Mouse (Mus musculus): ENCODE data around the gene Gm3618. TPM values are rescaled to one million over a fixed set of nuclear protein-coding genes. Genes with fewer than 3 reads are reported as not detected.
"Not testable (repeated sequence)": the region's sequence is repeated elsewhere in the genome, so short reads cannot be mapped to it uniquely, and the experiment has no call there.

The Gm3618 gene
- polyA plus RNA-seq (2017; shearing (Covaris generic)): not detected

- ATAC-seq: not testable (repeated sequence)
Measured at GRCm38 (mm10) chr14:6343578-6343977, at the start of gene Gm3618. Gene Gm3618, minus strand, starts transcription at chr14:6343678.

- not testable (repeated sequence) for ATAC-seq
Measured at GRCm38 (mm10) chr14:6390219-6390618, 46.7 kb upstream of the Gm3618 start, which contains the start of gene Gm16440. Gene Gm16440, minus strand, starts transcription at chr14:6390319.

- ATAC-seq: not testable (repeated sequence)
Measured at GRCm38 (mm10) chr14:6304743-6305142, 38.7 kb downstream of the Gm3618 start, which contains the start of gene Gm21103. Gene Gm21103, minus strand, starts transcription at chr14:6304843.

- not testable (repeated sequence) for ATAC-seq
Measured at GRCm38 (mm10) chr14:6286931-6287715, 56.4 kb downstream of the Gm3618 start, which contains the start of gene Gm3411. Gene Gm3411, minus strand, starts transcription at chr14:6287250.

Other genes with a start within 250 kb of the Gm3618 start
- 1 to 10 TPM; 3.9 to 4.4 TPM for gene Gm8206, start 249.7 kb downstream of the Gm3618 start, polyA plus RNA-seq (2017; shearing (Covaris generic))
- gene Gm3468, start 235.0 kb downstream of the Gm3618 start, polyA plus RNA-seq (2017; shearing (Covaris generic)): 10 to 100 TPM in 1 of 2 experiments, 1 to 10 TPM in 1; 8.2 to 12.4 TPM
- not detected for gene Gm3476, start 217.9 kb downstream of the Gm3618 start, polyA plus RNA-seq (2017; shearing (Covaris generic))
- not detected for gene Gm21560, start 124.4 kb downstream of the Gm3618 start, polyA plus RNA-seq (2017; shearing (Covaris generic))
- 1 to 10 TPM; 5.1 to 6.0 TPM for gene Gm3411, start 56.4 kb downstream of the Gm3618 start, polyA plus RNA-seq (2017; shearing (Covaris generic))
- gene Gm21103, start 38.8 kb downstream of the Gm3618 start, polyA plus RNA-seq (2017; shearing (Covaris generic)): not detected
- not detected for gene Gm16440, start 46.6 kb upstream of the Gm3618 start, polyA plus RNA-seq (2017; shearing (Covaris generic))
- gene Gm3591, start 68.8 kb upstream of the Gm3618 start, polyA plus RNA-seq (2017; shearing (Covaris generic)): 1 to 10 TPM; 1.9 to 5.6 TPM
- not detected for gene Gm3594, start 100.9 kb upstream of the Gm3618 start, polyA plus RNA-seq (2017; shearing (Covaris generic))
- not detected for gene Gm8356, start 193.6 kb upstream of the Gm3618 start, polyA plus RNA-seq (2017; shearing (Covaris generic))
- 1 to 10 TPM in 1 of 2 experiments, not detected in 1; 1.7 TPM for gene Gm3629, start 246.9 kb upstream of the Gm3618 start, polyA plus RNA-seq (2017; shearing (Covaris generic))